Mouse (Mus musculus) C2C12 (cell line): ENCODE measurements at regions not wholly inside any gene's neighbourhood (a gene's known extent, or its start where the extent isn't known, plus 50 kb on each side); places are given as distances from the start of the nearest gene placed in this dataset.

Source experiments
- H3K27me3 ChIP-seq: one replicate; pipeline ENCODE4 v1.6.1; 2011; ENCODE audit not compliant: control insufficient read depth, insufficient read depth, insufficient read length
- H3K36me3 ChIP-seq: one replicate; pipeline ENCODE4 v1.6.1; 2011; ENCODE audit not compliant: control insufficient read depth, insufficient read depth
- H3K4me3 ChIP-seq: one replicate; pipeline ENCODE4 v1.5.1; 2011; ENCODE audit warnings: mild to moderate bottlenecking, control low read depth; ENCODE audit not compliant: poor library complexity, insufficient read depth, severe bottlenecking
- H3K79me2 ChIP-seq: one replicate; pipeline ENCODE4 v1.6.1; 2011; ENCODE audit not compliant: control insufficient read depth, insufficient read depth
- H3K79me3 ChIP-seq: one replicate; pipeline ENCODE4 v1.6.1; 2011; ENCODE audit warnings: low read depth, control low read depth
- H3ac ChIP-seq: one replicate; pipeline ENCODE3; 2011; ENCODE audit warnings: low read depth; ENCODE audit not compliant: control insufficient read depth, insufficient read length
- CEBPB ChIP-seq: IDR thresholded peaks from one replicate; pipeline ENCODE4 v1.6.1; 2011; ENCODE audit warnings: low read depth, mild to moderate bottlenecking, control low read depth, moderate library complexity
- CTCF ChIP-seq: IDR thresholded peaks from one replicate; pipeline ENCODE4 v1.5.1; 2011; ENCODE audit not compliant: control insufficient read depth, insufficient read depth, insufficient read length
- FOSL1 ChIP-seq: IDR thresholded peaks from one replicate; pipeline ENCODE4 v1.8.0; 2011; ENCODE audit warnings: mild to moderate bottlenecking, low read length; ENCODE audit not compliant: poor library complexity, insufficient read depth, severe bottlenecking
- MAX ChIP-seq: IDR thresholded peaks from one replicate; pipeline ENCODE4 v1.6.1; 2011; ENCODE audit warnings: mild to moderate bottlenecking, control low read depth
- MYOD1 ChIP-seq: IDR thresholded peaks from one replicate; pipeline ENCODE4 v1.6.1; 2011; ENCODE audit warnings: low read depth; ENCODE audit not compliant: control insufficient read depth, insufficient read length
- MYOG ChIP-seq: IDR thresholded peaks from one replicate; pipeline ENCODE4 v1.6.1; 2011; ENCODE audit not compliant: control insufficient read depth, insufficient read length; ENCODE audit errors: extremely low read depth
- USF1 ChIP-seq: IDR thresholded peaks from one replicate; pipeline ENCODE4 v1.6.1; 2011; ENCODE audit warnings: low read depth, mild to moderate bottlenecking, control low read depth, moderate library complexity

DNA sequence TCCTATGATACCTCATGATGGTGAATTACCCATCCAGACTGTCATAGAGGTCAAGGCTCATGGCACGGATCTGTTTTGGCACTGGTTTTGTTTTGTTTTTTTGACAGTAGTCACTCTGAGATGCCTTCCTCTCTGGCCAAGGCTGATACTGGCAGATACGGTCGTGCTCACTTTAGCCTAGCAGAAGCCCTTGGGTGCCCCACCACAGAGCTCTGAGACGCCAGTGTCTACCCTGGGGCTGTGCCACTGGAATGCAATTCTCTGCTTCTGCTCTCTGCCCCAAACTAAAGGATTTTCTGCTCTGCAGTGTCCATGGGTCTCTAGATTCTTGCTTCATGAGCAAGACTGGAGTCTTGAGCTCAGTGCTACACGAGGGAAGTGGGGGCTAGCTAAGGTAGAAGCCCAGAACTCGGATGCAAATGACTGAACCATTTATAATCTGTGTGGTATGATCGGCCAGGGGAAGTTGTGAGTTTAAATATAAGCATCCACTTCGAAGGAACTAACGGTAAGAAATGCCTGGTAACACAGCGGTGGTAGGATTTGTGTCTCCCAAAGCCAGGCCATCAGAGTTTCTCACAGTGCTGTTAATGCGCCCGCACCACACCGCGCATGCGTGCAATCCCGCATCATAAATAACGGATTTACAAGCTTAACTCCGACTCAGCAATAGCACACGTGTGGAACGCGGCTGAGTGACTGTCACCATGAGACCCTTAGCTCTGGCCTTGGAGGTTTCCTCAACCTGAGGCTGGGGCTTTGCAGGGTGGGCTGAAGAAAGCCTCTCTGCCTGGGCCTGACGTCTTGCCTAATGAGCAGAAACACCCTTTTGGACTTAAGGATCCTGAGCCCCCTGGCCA, 177.6 kb downstream of the Bcl11a start:
- Histone ChIP-seq H3K36me3 (no peaks in the 10 kb centered on the region), H3K79me2 (no peaks in the 10 kb centered on the region), H3K4me3 (no peak overlapping the region), H3K79me3 (no peaks in the 10 kb centered on the region), H3ac (no peak overlapping the region), H3K27me3 (no peaks in the 10 kb centered on the region)
- TF ChIP-seq MAX = no peak

DNA sequence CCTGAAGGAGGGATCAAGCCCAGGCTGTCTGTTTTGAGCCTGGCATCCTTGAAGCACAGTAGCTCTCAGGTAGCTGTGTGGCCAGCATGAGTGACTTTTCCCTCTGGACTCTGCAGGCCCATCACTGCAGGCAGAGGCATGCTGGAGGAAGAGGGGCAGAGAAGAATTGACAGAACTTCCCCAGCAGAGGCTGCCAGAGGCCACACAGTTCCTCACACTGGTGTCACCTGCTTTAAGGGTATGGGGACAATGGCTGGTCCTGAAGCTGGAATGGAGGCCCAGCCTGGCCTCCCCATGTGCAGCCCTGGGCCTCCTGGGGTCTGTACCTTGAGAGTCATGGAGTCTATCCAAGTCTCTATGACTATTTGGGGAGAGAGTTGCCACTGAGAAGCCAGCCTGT, 179.9 kb downstream of the Bcl11a start:
- H3K36me3 ChIP-seq = no peaks in the 10 kb centered on the region
- H3K79me2 ChIP-seq = no peaks in the 10 kb centered on the region
- no peak overlapping the region for H3ac ChIP-seq
- TF ChIP-seq CEBPB = no peak
- TF ChIP-seq CTCF = no peak
- TF ChIP-seq MAX = no peak
- TF ChIP-seq USF1 = no peak
- no peak for TF ChIP-seq MYOG
- no peak for TF ChIP-seq MYOD1
- TF ChIP-seq FOSL1 = no peak
- no peaks in the 10 kb centered on the region for H3K27me3 ChIP-seq
- no peak overlapping the region for H3K4me3 ChIP-seq
- no peaks in the 10 kb centered on the region for H3K79me3 ChIP-seq

DNA sequence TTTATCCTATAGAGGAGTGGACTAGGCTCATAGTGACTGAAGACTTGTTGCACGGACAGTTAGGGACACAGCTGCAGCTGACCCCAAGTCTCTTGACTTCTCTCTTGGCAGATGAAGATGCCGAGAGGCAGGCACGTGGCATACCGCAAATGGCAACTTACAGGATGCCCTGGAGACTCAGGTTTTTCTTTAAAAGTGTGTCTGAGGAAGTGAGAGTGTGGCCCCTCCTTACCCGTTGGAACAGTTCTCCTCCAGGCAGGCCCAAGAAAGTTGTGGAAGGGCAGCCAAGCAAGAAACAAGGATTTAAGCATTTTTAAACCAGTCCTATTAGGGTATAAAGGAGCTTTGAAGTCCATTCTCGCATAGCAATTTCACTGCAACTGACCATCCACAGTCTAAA, 180.5 kb downstream of the Bcl11a start:
- H3K4me3 ChIP-seq = no peak overlapping the region
- no peak for TF ChIP-seq USF1
- TF ChIP-seq CEBPB = no peak
- TF ChIP-seq MYOD1 = no peak
- TF ChIP-seq FOSL1 = no peak
- no peak for TF ChIP-seq MYOG
- no peak for TF ChIP-seq CTCF
- TF ChIP-seq MAX = no peak
- H3K79me2 ChIP-seq = no peaks in the 10 kb centered on the region
- no peaks in the 10 kb centered on the region for H3K79me3 ChIP-seq
- H3ac ChIP-seq = no peak overlapping the region
- no peaks in the 10 kb centered on the region for H3K27me3 ChIP-seq
- no peaks in the 10 kb centered on the region for H3K36me3 ChIP-seq

DNA sequence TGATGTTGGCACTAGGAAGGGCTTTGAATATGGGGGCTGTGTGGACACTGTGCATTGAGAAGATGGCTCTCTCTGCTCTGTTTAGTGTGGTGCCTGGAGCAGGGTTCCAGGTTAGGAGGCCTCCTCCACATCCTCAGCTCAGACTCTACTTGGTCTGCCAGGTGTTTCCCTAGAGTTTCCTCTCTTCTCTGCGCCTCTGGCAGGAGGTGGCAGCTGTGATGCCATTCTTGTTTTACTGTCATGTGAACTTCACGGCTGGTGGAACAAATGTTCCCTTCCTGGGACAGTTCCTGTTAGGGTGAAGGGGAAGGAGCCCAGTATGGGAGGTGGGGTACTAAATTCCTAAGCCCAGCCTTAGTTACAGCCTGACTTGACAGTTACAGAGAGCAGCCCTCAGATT, 181.8 kb downstream of the Bcl11a start:
- Histone ChIP-seq H3K36me3 (no peaks in the 10 kb centered on the region), H3ac (no peak overlapping the region), H3K79me2 (no peaks in the 10 kb centered on the region), H3K4me3 (no peak overlapping the region), H3K79me3 (no peaks in the 10 kb centered on the region), H3K27me3 (no peaks in the 10 kb centered on the region)
- TF ChIP-seq MYOG (no peak), CEBPB (no peak), CTCF (no peak), USF1 (no peak), MAX (no peak), FOSL1 (no peak), MYOD1 (no peak)

DNA sequence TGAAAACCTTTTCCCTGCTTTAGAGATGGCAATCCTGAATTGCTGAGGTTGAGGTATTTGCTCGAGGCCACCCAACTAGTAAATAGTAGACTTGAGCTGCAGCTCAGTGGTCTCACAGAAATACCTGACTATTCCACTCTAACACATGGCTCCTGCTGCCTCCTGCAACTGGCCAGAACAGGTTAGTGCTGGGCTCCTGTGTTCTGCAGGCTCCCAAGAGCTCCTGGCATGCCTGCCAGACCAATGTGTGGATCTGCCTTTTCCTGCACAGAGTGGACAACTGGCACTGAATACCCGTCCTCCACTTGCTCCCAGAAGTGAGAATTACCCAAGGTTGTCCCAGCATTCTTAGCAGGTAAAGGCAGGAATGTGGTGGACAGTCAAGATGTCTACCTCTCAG, 191.2 kb downstream of the Bcl11a start:
- no peaks in the 10 kb centered on the region for H3K27me3 ChIP-seq
- H3ac ChIP-seq = no peak overlapping the region
- H3K79me3 ChIP-seq = no peaks in the 10 kb centered on the region
- TF ChIP-seq CEBPB (no peak), MAX (no peak), USF1 (no peak), FOSL1 (no peak), CTCF (no peak), MYOG (no peak), MYOD1 (no peak)
- no peaks in the 10 kb centered on the region for H3K79me2 ChIP-seq
- H3K4me3 ChIP-seq = no peak overlapping the region
- H3K36me3 ChIP-seq = no peaks in the 10 kb centered on the region

DNA sequence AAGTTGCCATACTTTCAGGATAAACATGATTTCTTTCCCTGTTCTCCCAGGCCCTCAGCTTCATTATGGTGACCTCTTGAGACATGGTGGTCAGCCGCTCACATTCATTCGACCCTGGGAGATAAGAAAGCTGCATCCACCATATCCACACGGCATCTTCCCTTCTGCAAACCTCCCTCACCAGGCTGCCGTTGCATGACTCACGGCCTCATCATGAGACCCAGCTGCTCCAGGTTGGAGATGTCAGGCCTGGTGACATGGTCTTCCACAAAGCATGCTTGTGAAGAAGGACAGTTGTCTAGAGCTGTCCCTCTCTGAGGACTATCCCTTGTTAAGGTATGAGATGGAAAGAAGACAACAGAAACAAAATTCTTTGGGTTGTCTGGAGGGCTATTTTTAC, 203.8 kb downstream of the Bcl11a start:
- Histone ChIP-seq H3K4me3 (no peak overlapping the region), H3K27me3 (no peaks in the 10 kb centered on the region), H3K79me3 (no peaks in the 10 kb centered on the region), H3K79me2 (no peaks in the 10 kb centered on the region), H3ac (no peak overlapping the region), H3K36me3 (no peaks in the 10 kb centered on the region)
- no peak for TF ChIP-seq CEBPB
- TF ChIP-seq USF1 = no peak
- no peak for TF ChIP-seq MYOG
- no peak for TF ChIP-seq MYOD1
- TF ChIP-seq FOSL1 = no peak
- no peak for TF ChIP-seq CTCF
- TF ChIP-seq MAX = no peak
